Mouse (Mus musculus) forebrain, embryonic 15.5 days (tissue): ENCODE measurements around the gene Pde4d. TPM values are rescaled to one million over a fixed set of nuclear protein-coding genes. Genes with fewer than 3 reads are reported as not detected.

Experiments
- ATAC-seq: fragments of 200-750 bp; cut with Nextera tagmentation; replicated peaks from 2 replicates; pipeline ENCODE4 v1.8.0; 2017; ENCODE audit warnings: mild to moderate bottlenecking, moderate TSS enrichment, moderate library complexity
- H3K27ac ChIP-seq: fragments of 300-500 bp; sonication (generic); replicated peaks from 2 replicates; pipeline ENCODE4 v1.5.1; 2015; ENCODE audit warnings: mild to moderate bottlenecking, inconsistent platforms
- H3K27me3 ChIP-seq: fragments of 300-500 bp; sonication (generic); 2 replicates; pipeline ENCODE4 v1.6.1; 2015; ENCODE audit warnings: inconsistent platforms
- H3K36me3 ChIP-seq: fragments of 300-500 bp; sonication (generic); 2 replicates; pipeline ENCODE4 v1.6.1; 2015; ENCODE audit warnings: mild to moderate bottlenecking, inconsistent platforms
- H3K4me1 ChIP-seq: fragments of 300-500 bp; sonication (generic); 2 replicates; pipeline ENCODE4 v1.6.1; 2015; ENCODE audit warnings: inconsistent platforms
- H3K4me2 ChIP-seq: fragments of 300-500 bp; sonication (generic); replicated peaks from 2 replicates; pipeline ENCODE4 v1.6.1; 2015; ENCODE audit warnings: mild to moderate bottlenecking, inconsistent platforms
- H3K4me3 ChIP-seq: fragments of 300-500 bp; sonication (generic); 2 replicates; pipeline ENCODE4 v1.5.1; 2015; ENCODE audit warnings: mild to moderate bottlenecking, inconsistent platforms
- H3K9ac ChIP-seq: fragments of 300-500 bp; sonication (generic); replicated peaks from 2 replicates; pipeline ENCODE4 v1.6.1; 2015; ENCODE audit warnings: mild to moderate bottlenecking, inconsistent platforms
- H3K9me3 ChIP-seq: fragments of 300-500 bp; sonication (generic); 2 replicates; pipeline ENCODE4 v1.6.1; 2016; ENCODE audit warnings: inconsistent platforms
- WGBS: fragments of 180-500 bp; shearing (Covaris S2); methylation state at CpG from one replicate; pipeline ENCODE4 v1.1.7; 2015; ENCODE audit warnings: mixed read lengths; 5-methylcytosine and 5-hydroxymethylcytosine counted together
- polyA plus RNA-seq: library from polyadenylated mRNA; unstranded; fragments of >200 nt; fragmentation: Nextera tagmentation; extraction: Ambion mirVana; gene quantifications from 2 replicates; pipeline ENCODE4 v1.2.1, GENCODE M21; 2015

Pde4d gene
- polyA plus RNA-seq, 1 experiment from 2014 or later, result 16.3 TPM

- H3K27ac ChIP-seq, result no peak overlapping the region
- H3K4me3 ChIP-seq, result no peak overlapping the region
- H3K36me3 ChIP-seq, result no peaks in the 10 kb centered on the region
- H3K4me1 ChIP-seq, result no peaks in the 10 kb centered on the region; the same call in 1 of the 2 replicates
- no peak for ATAC-seq
- WGBS, result 63% methylated on average over 11 of the region's 11 CpGs
- no peak overlapping the region for H3K4me2 ChIP-seq
- H3K27me3 ChIP-seq, result no peaks in the 10 kb centered on the region
- no peaks in the 10 kb centered on the region for H3K9me3 ChIP-seq
- no peak overlapping the region for H3K9ac ChIP-seq
These were observed 1197.0 kb downstream of the Pde4d start for GRCm38 (mm10) chr13:109646597-109647232.

GRCm38 (mm10) chr13:109647479-109648199 lies 1197.9 kb downstream of the Pde4d start:
- Histone ChIP-seq H3K4me1 (no peaks in the 10 kb centered on the region; the same call in 1 of the 2 replicates), H3K4me3 (no peak overlapping the region), H3K27me3 (no peaks in the 10 kb centered on the region), H3K9ac (no peak overlapping the region), H3K4me2 (no peak overlapping the region), H3K9me3 (no peaks in the 10 kb centered on the region), H3K36me3 (no peaks in the 10 kb centered on the region), H3K27ac (no peak overlapping the region)
- no peak for ATAC-seq
- WGBS, result 83% methylated on average over 7 of the region's 7 CpGs

- Histone ChIP-seq H3K4me1 (no peaks in the 10 kb centered on the region; the same call in 1 of the 2 replicates), H3K9me3 (no peaks in the 10 kb centered on the region), H3K36me3 (no peaks in the 10 kb centered on the region), H3K27ac (no peak overlapping the region), H3K4me3 (no peak overlapping the region), H3K27me3 (no peaks in the 10 kb centered on the region), H3K4me2 (no peak overlapping the region), H3K9ac (no peak overlapping the region)
- ATAC-seq, result no peak
- WGBS, result 91% methylated on average over 3 of the region's 3 CpGs
These were observed 1198.6 kb downstream of the Pde4d start for GRCm38 (mm10) chr13:109648311-109648710.

- 60% methylated on average over 10 of the region's 10 CpGs for WGBS
- Histone ChIP-seq H3K9ac (no peak overlapping the region), H3K4me1 (no peaks in the 10 kb centered on the region), H3K27ac (no peak overlapping the region), H3K27me3 (no peaks in the 10 kb centered on the region), H3K36me3 (no peaks in the 10 kb centered on the region), H3K9me3 (no peaks in the 10 kb centered on the region), H3K4me3 (no peak overlapping the region), H3K4me2 (no peak overlapping the region)
- ATAC-seq, result 0 out of 2 replicates have a peak, but pooled peaks have one; percentile 32
These were observed 1202.2 kb downstream of the Pde4d start for GRCm38 (mm10) chr13:109651790-109652605.

GRCm38 (mm10) chr13:109652631-109653030 lies 1202.9 kb downstream of the Pde4d start:
- 68% methylated on average over 7 of the region's 7 CpGs for WGBS
- no peak overlapping the region for H3K4me3 ChIP-seq
- no peak overlapping the region for H3K4me2 ChIP-seq
- H3K4me1 ChIP-seq, result no peaks in the 10 kb centered on the region
- no peaks in the 10 kb centered on the region for H3K27me3 ChIP-seq
- H3K36me3 ChIP-seq, result no peaks in the 10 kb centered on the region
- no peaks in the 10 kb centered on the region for H3K9me3 ChIP-seq
- H3K27ac ChIP-seq, result no peak overlapping the region
- ATAC-seq, result no peak
- no peak overlapping the region for H3K9ac ChIP-seq

- Histone ChIP-seq H3K27me3 (no peaks in the 10 kb centered on the region), H3K9ac (no peak overlapping the region), H3K4me3 (no peak overlapping the region), H3K4me2 (no peak overlapping the region), H3K36me3 (no peaks in the 10 kb centered on the region), H3K4me1 (0 out of 2 replicates have a peak, but pooled peaks cover 2% of the 10 kb centered on the region), H3K9me3 (no peaks in the 10 kb centered on the region), H3K27ac (no peak overlapping the region)
- no peak for ATAC-seq
- 23% methylated on average over 3 of the region's 3 CpGs for WGBS
These were observed 1205.6 kb downstream of the Pde4d start for GRCm38 (mm10) chr13:109655390-109655789.

GRCm38 (mm10) chr13:109659103-109659502 lies 1209.4 kb downstream of the Pde4d start:
- no peak overlapping the region for H3K4me2 ChIP-seq
- H3K36me3 ChIP-seq, result no peaks in the 10 kb centered on the region
- H3K27ac ChIP-seq, result no peak overlapping the region
- H3K9me3 ChIP-seq, result no peaks in the 10 kb centered on the region
- WGBS, result 97% methylated on average over 6 of the region's 6 CpGs
- H3K4me3 ChIP-seq, result no peak overlapping the region
- no peak overlapping the region for H3K9ac ChIP-seq
- peaks cover 13% of the 10 kb centered on the region for H3K4me1 ChIP-seq
- no peak for ATAC-seq
- H3K27me3 ChIP-seq, result no peaks in the 10 kb centered on the region

GRCm38 (mm10) chr13:109661345-109661744 lies 1211.6 kb downstream of the Pde4d start:
- peak; percentile 88 for ATAC-seq
- Histone ChIP-seq H3K4me2 (no peak overlapping the region), H3K27ac (no peak overlapping the region), H3K4me1 (peaks cover 19% of the 10 kb centered on the region), H3K9ac (no peak overlapping the region), H3K36me3 (no peaks in the 10 kb centered on the region), H3K4me3 (no peak overlapping the region), H3K27me3 (no peaks in the 10 kb centered on the region), H3K9me3 (no peaks in the 10 kb centered on the region)
- 69% methylated on average over 3 of the region's 3 CpGs for WGBS

GRCm38 (mm10) chr13:109662099-109662498 lies 1212.4 kb downstream of the Pde4d start:
- Histone ChIP-seq H3K9ac (no peak overlapping the region), H3K4me3 (no peak overlapping the region), H3K27ac (no peak overlapping the region), H3K36me3 (no peaks in the 10 kb centered on the region), H3K27me3 (no peaks in the 10 kb centered on the region), H3K9me3 (no peaks in the 10 kb centered on the region), H3K4me1 (peaks cover 19% of the 10 kb centered on the region), H3K4me2 (no peak overlapping the region)
- ATAC-seq, result no peak
- 85% methylated on average over 5 of the region's 5 CpGs for WGBS

- Histone ChIP-seq H3K27ac (no peak overlapping the region), H3K9ac (no peak overlapping the region), H3K4me1 (peaks cover 19% of the 10 kb centered on the region), H3K36me3 (no peaks in the 10 kb centered on the region), H3K4me2 (no peak overlapping the region), H3K4me3 (no peak overlapping the region), H3K9me3 (no peaks in the 10 kb centered on the region), H3K27me3 (no peaks in the 10 kb centered on the region)
- ATAC-seq, result no peak
- WGBS, result 80% methylated on average over 3 of the region's 3 CpGs
These were observed 1213.0 kb downstream of the Pde4d start for GRCm38 (mm10) chr13:109662731-109663130.

- Histone ChIP-seq H3K4me1 (peaks cover 16% of the 10 kb centered on the region), H3K27me3 (no peaks in the 10 kb centered on the region), H3K9me3 (no peaks in the 10 kb centered on the region), H3K36me3 (no peaks in the 10 kb centered on the region), H3K9ac (no peak overlapping the region), H3K27ac (no peak overlapping the region), H3K4me3 (no peak overlapping the region), H3K4me2 (no peak overlapping the region)
- no peak for ATAC-seq
- 77% methylated on average over 10 of the region's 10 CpGs for WGBS
These were observed 1215.4 kb downstream of the Pde4d start for GRCm38 (mm10) chr13:109664956-109665802.
